Mouse (Mus musculus) ES-Bruce4 (cell line): ENCODE measurements around the gene Oaf. TPM values are rescaled to one million over a fixed set of nuclear protein-coding genes. Genes with fewer than 3 reads are reported as not detected.

Source experiments
- H3K27ac ChIP-seq: 2 replicates; pipeline ENCODE4 v1.5.1; 2012; ENCODE audit warnings: low read length, inconsistent platforms; ENCODE audit not compliant: insufficient read depth
- H3K27me3 ChIP-seq: 2 replicates; pipeline ENCODE4 v1.6.1; 2012; ENCODE audit warnings: mild to moderate bottlenecking, low read length, inconsistent platforms; ENCODE audit not compliant: control insufficient read depth, poor library complexity, insufficient read depth, severe bottlenecking
- H3K36me3 ChIP-seq: 2 replicates; pipeline ENCODE4 v1.6.1; 2012; ENCODE audit warnings: inconsistent platforms, mild to moderate bottlenecking, low read length, moderate library complexity; ENCODE audit not compliant: control insufficient read depth, poor library complexity, insufficient read depth, severe bottlenecking
- H3K4me1 ChIP-seq: one replicate; pipeline ENCODE4 v1.8.1; 2011; ENCODE audit warnings: low read length; ENCODE audit not compliant: control insufficient read depth, insufficient read depth
- H3K4me3 ChIP-seq: 2 replicates; pipeline ENCODE4 v1.5.1; 2011; ENCODE audit warnings: low read depth, mild to moderate bottlenecking, low read length
- H3K9ac ChIP-seq: 2 replicates; pipeline ENCODE4 v1.6.1; 2012; ENCODE audit warnings: low read depth, mild to moderate bottlenecking, inconsistent platforms; ENCODE audit not compliant: poor library complexity, severe bottlenecking
- H3K9me3 ChIP-seq: replicated peaks from 2 replicates; pipeline ENCODE4 v1.6.1; 2012; ENCODE audit warnings: mild to moderate bottlenecking, low read length, inconsistent platforms; ENCODE audit not compliant: control insufficient read depth, poor library complexity, insufficient read depth, severe bottlenecking
- CTCF ChIP-seq: IDR thresholded peaks from one replicate; pipeline ENCODE4 v1.8.1; 2011; ENCODE audit warnings: low read depth, low read length
- EP300 ChIP-seq: IDR thresholded peaks from 2 replicates; pipeline ENCODE4 v1.6.1; 2011; ENCODE audit warnings: low read depth, low read length; ENCODE audit not compliant: insufficient read depth
- POLR2A ChIP-seq: IDR thresholded peaks from one replicate; pipeline ENCODE4 v1.8.1; 2011; ENCODE audit warnings: low read length; ENCODE audit not compliant: insufficient read depth
- polyA plus RNA-seq: library from polyadenylated mRNA; stranded (reverse); fragments of >200 nt; gene quantifications from 2 replicates; pipeline ENCODE4 v1.2.4, GENCODE M21; 2011; ENCODE audit warnings: low read depth; ENCODE audit not compliant: missing spikeins, insufficient read depth, insufficient read length

Oaf gene
- polyA plus RNA-seq, 1 experiment = 3.7 TPM

DNA sequence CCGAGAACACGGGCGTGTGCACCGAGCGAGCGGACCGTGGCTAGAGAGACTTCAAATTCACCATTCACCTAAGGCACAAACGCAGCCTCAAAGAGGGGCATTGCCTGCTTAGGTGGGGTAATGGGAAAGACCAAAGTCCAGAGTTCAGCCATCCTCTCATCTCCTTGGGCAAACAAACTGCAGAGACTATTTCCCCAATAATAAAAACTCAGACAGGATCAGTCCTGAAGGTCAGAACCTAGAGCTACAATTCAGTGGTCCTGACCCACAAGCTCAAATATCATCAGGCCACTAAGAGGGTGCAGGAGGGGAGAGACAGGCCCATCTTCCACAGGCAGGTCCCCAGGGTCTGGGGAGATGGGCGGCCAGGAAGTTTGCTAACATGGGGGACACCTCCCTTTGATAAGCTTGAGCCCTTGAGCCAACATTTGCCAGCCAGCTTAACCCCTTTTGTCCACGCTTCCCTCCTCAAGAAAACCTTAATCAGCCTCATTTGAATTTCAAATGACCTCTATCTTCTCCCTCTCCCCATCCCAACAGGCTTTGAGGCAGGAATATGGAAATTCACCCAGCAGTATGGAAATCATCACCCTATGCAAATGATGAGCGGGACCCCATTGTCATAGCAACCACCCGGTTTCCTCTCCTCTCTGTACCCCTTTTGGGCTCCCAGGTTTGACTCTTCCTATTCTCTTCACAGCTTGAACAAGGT lies 51.2 kb downstream of the Oaf start:
- Histone ChIP-seq H3K4me3 (no peak overlapping the region), H3K27ac (peak overlapping the region; percentile 56; the same call in 1 of the 2 replicates), H3K4me1 (peaks cover 24% of the 10 kb centered on the region), H3K27me3 (no peaks in the 10 kb centered on the region), H3K9me3 (no peaks in the 10 kb centered on the region), H3K9ac (no peak overlapping the region), H3K36me3 (no peaks in the 10 kb centered on the region)
- TF ChIP-seq EP300 = peak; percentile 72; the same call in 1 of the 2 replicates
- TF ChIP-seq POLR2A = no peak

DNA sequence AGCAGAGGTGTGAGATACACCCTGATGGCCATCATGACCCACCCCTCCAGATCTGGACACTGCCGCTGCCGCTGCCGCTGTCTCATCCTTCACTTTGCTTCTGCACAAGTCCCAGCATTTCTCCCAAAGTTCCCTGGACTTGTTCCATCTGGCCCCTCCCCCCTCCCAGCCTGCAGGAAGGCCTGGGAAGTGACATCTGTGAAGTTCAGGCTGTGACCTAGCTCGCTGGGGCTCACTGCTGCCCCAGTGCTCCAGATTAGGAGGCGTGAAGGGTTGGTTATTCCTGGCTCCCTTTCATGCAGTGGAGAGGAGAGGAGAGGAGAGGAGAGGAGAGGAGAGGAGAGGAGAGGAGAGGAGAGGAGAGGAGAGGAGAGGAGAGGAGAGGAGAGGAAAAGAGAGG lies 60.1 kb downstream of the Oaf start:
- no peak overlapping the region for H3K4me3 ChIP-seq
- H3K27ac ChIP-seq = no peak overlapping the region
- no peak overlapping the region for H3K9ac ChIP-seq
- no peaks in the 10 kb centered on the region for H3K27me3 ChIP-seq
- H3K36me3 ChIP-seq = no peaks in the 10 kb centered on the region
- H3K4me1 ChIP-seq = peaks cover 2% of the 10 kb centered on the region
- TF ChIP-seq POLR2A (no peak), EP300 (no peak), CTCF (no peak)
- H3K9me3 ChIP-seq = no peaks in the 10 kb centered on the region

DNA sequence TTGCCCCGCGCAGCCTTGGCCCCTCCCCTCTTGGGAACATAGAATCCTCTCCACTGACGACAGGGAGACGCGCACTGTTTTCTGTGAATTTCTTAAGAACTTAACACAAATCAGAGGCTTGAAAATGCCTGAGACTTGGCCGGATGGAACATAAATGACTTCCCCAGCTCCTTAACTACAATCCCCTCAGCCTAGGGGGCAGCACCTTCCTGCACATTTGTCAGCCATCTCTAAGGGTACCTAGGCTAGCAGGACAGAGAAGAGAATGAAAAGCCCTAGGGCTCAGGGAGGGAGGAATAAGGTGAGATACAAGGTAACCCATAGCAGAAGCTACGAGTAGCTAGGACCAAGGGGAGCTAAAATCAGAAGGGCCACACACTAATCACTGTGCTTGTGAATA lies 61.5 kb downstream of the Oaf start:
- Histone ChIP-seq H3K9ac (no peak overlapping the region), H3K9me3 (no peaks in the 10 kb centered on the region), H3K27me3 (no peaks in the 10 kb centered on the region), H3K4me1 (peaks cover 2% of the 10 kb centered on the region), H3K27ac (no peak overlapping the region), H3K4me3 (no peak overlapping the region), H3K36me3 (no peaks in the 10 kb centered on the region)
- TF ChIP-seq CTCF = peak; percentile 48
- no peak for TF ChIP-seq POLR2A

Other genes with a start within 250 kb of the Oaf start
- 42.6 and 45.6 TPM in 2 replicates for gene Arhgef12, start 132.7 kb downstream of the Oaf start, polyA plus RNA-seq
- gene Tmem136, start 123.3 kb downstream of the Oaf start, polyA plus RNA-seq = 10.0 and 10.5 TPM in 2 replicates
- gene Pou2f3, start 29.5 kb downstream of the Oaf start, polyA plus RNA-seq = 2.4 and 2.9 TPM in 2 replicates
- 1.3 TPM in 2 replicates for gene Trim29, start 70.9 kb upstream of the Oaf start, polyA plus RNA-seq